Mouse (Mus musculus) stomach, embryonic 14.5 days (tissue): Measurements from ENCODE around the gene Isoc2a. TPM values are rescaled to one million over a fixed set of nuclear protein-coding genes. Genes with fewer than 3 reads are reported as not detected.
A peak's percentile ranks its signal among the peaks of the same experiment; 100 is the strongest.

Experiments
- ATAC-seq: fragments of 200-750 bp; cut with Nextera tagmentation; 2 replicates; pipeline ENCODE4 v1.8.0; 2017; ENCODE audit warnings: low read depth, moderate TSS enrichment; ENCODE audit not compliant: insufficient number of reproducible peaks, insufficient read depth, low FRiP score
- H3K27ac ChIP-seq: fragments of 300-500 bp; sonication (generic); 2 replicates; pipeline ENCODE4 v1.5.1; 2014; ENCODE audit warnings: mild to moderate bottlenecking, low read length, moderate library complexity, mixed read lengths
- H3K27me3 ChIP-seq: fragments of 300-500 bp; sonication (generic); 2 replicates; pipeline ENCODE4 v1.6.1; 2014; ENCODE audit warnings: low read length, control low read depth, mixed read lengths; ENCODE audit not compliant: control insufficient read depth, insufficient read depth
- H3K36me3 ChIP-seq: fragments of 300-500 bp; sonication (generic); 2 replicates; pipeline ENCODE4 v1.6.1; 2014; ENCODE audit warnings: mild to moderate bottlenecking, control low read depth, low read length, moderate library complexity, mixed read lengths; ENCODE audit not compliant: control insufficient read depth, insufficient read depth
- H3K4me1 ChIP-seq: fragments of 300-500 bp; sonication (generic); 2 replicates; pipeline ENCODE4 v1.6.1; 2014; ENCODE audit warnings: low read length, control low read depth, mixed read lengths; ENCODE audit not compliant: control insufficient read depth, insufficient read depth
- H3K4me2 ChIP-seq: fragments of 300-500 bp; sonication (generic); replicated peaks from 2 replicates; pipeline ENCODE4 v1.6.1; 2014; ENCODE audit warnings: low read depth, low read length, control low read depth
- H3K4me3 ChIP-seq: fragments of 300-500 bp; sonication (generic); 2 replicates; pipeline ENCODE4 v1.5.1; 2014; ENCODE audit warnings: low read depth, low read length, control low read depth
- H3K9ac ChIP-seq: fragments of 300-500 bp; sonication (generic); replicated peaks from 2 replicates; pipeline ENCODE4 v1.6.1; 2014; ENCODE audit warnings: low read depth, mild to moderate bottlenecking, control low read depth, low read length, moderate library complexity, mixed read lengths
- H3K9me3 ChIP-seq: fragments of 300-500 bp; sonication (generic); 2 replicates; pipeline ENCODE4 v1.6.1; 2016; ENCODE audit warnings: low read depth, low read length, control low read depth; ENCODE audit not compliant: control insufficient read depth
- WGBS: fragments of 180-500 bp; shearing (Covaris S2); extraction: QIAGEN DNeasy Blood & Tissue Kit; methylation state at CpG from one replicate; pipeline ENCODE4 v1.1.7; 2014; 5-methylcytosine and 5-hydroxymethylcytosine counted together
- polyA plus RNA-seq: library from polyadenylated mRNA; unstranded; fragments of >200 nt; fragmentation: Nextera tagmentation; extraction: Ambion mirVana; gene quantifications from 2 replicates; pipeline ENCODE4 v1.2.1, GENCODE M21; 2014

The Isoc2a gene
- polyA plus RNA-seq, 1 experiment from 2014 or later: 0.98 TPM

GRCm38 (mm10) chr7:4917494-4917893 lies 40.5 kb downstream of the Isoc2a start:
- Histone ChIP-seq H3K27me3 (no peaks in the 10 kb centered on the region), H3K4me3 (no peak overlapping the region), H3K9me3 (no peaks in the 10 kb centered on the region), H3K36me3 (peaks cover 28% of the 10 kb centered on the region), H3K4me2 (no peak overlapping the region), H3K27ac (no peak overlapping the region), H3K9ac (no peak overlapping the region), H3K4me1 (peaks cover 16% of the 10 kb centered on the region)
- WGBS: 86% methylated on average over 2 of the region's 2 CpGs
- ATAC-seq: no peak

GRCm38 (mm10) chr7:4918681-4919080 lies 41.7 kb downstream of the Isoc2a start:
- no peak overlapping the region for H3K9ac ChIP-seq
- 94% methylated on average over 15 of the region's 15 CpGs for WGBS
- no peak for ATAC-seq
- no peak overlapping the region for H3K27ac ChIP-seq
- H3K27me3 ChIP-seq: no peaks in the 10 kb centered on the region
- no peak overlapping the region for H3K4me3 ChIP-seq
- no peaks in the 10 kb centered on the region for H3K9me3 ChIP-seq
- peaks cover 28% of the 10 kb centered on the region for H3K4me1 ChIP-seq
- H3K36me3 ChIP-seq: peaks cover 28% of the 10 kb centered on the region
- H3K4me2 ChIP-seq: no peak overlapping the region

GRCm38 (mm10) chr7:4919096-4919495 lies 42.1 kb downstream of the Isoc2a start:
- no peaks in the 10 kb centered on the region for H3K9me3 ChIP-seq
- peaks cover 28% of the 10 kb centered on the region for H3K36me3 ChIP-seq
- H3K9ac ChIP-seq: no peak overlapping the region
- no peak overlapping the region for H3K27ac ChIP-seq
- H3K4me1 ChIP-seq: peaks cover 32% of the 10 kb centered on the region
- no peak for ATAC-seq
- no peak overlapping the region for H3K4me3 ChIP-seq
- no peaks in the 10 kb centered on the region for H3K27me3 ChIP-seq
- 85% methylated on average over 21 of the region's 21 CpGs for WGBS
- H3K4me2 ChIP-seq: no peak overlapping the region

- peaks cover 39% of the 10 kb centered on the region for H3K4me1 ChIP-seq
- ATAC-seq: no peak
- no peaks in the 10 kb centered on the region for H3K27me3 ChIP-seq
- H3K36me3 ChIP-seq: peaks cover 28% of the 10 kb centered on the region
- no peak overlapping the region for H3K4me3 ChIP-seq
- 90% methylated on average over 21 of the region's 21 CpGs for WGBS
- H3K9ac ChIP-seq: no peak overlapping the region
- no peak overlapping the region for H3K27ac ChIP-seq
- H3K9me3 ChIP-seq: no peaks in the 10 kb centered on the region
- H3K4me2 ChIP-seq: no peak overlapping the region
Observed at GRCm38 (mm10) chr7:4919971-4920370, 43.0 kb downstream of the Isoc2a start.

- H3K4me3 ChIP-seq: no peak overlapping the region
- H3K36me3 ChIP-seq: peaks cover 28% of the 10 kb centered on the region
- ATAC-seq: no peak
- H3K4me2 ChIP-seq: no peak overlapping the region
- H3K4me1 ChIP-seq: peaks cover 41% of the 10 kb centered on the region
- no peak overlapping the region for H3K9ac ChIP-seq
- no peaks in the 10 kb centered on the region for H3K27me3 ChIP-seq
- no peaks in the 10 kb centered on the region for H3K9me3 ChIP-seq
- 0 out of 2 replicates have a peak overlapping the region, but pooled peaks have one; percentile 2 for H3K27ac ChIP-seq
- WGBS: 88% methylated on average over 17 of the region's 19 CpGs
Observed at GRCm38 (mm10) chr7:4920496-4920895, 43.5 kb downstream of the Isoc2a start.

- 67% methylated on average over 23 of the region's 23 CpGs for WGBS
- no peak overlapping the region for H3K9ac ChIP-seq
- peaks cover 28% of the 10 kb centered on the region for H3K36me3 ChIP-seq
- H3K27ac ChIP-seq: 0 out of 2 replicates have a peak overlapping the region, but pooled peaks have one; percentile 2
- no peaks in the 10 kb centered on the region for H3K9me3 ChIP-seq
- ATAC-seq: no peak
- H3K4me2 ChIP-seq: no peak overlapping the region
- no peaks in the 10 kb centered on the region for H3K27me3 ChIP-seq
- H3K4me3 ChIP-seq: no peak overlapping the region
- H3K4me1 ChIP-seq: peaks cover 45% of the 10 kb centered on the region
Observed at GRCm38 (mm10) chr7:4920976-4921823, 44.2 kb downstream of the Isoc2a start.

GRCm38 (mm10) chr7:4921824-4922482 lies 45.0 kb downstream of the Isoc2a start, which contains the start of gene Nat14:
Gene Nat14, plus strand, starts transcription at chr7:4922028.
- H3K4me1 ChIP-seq: peaks cover 47% of the 10 kb centered on the region
- WGBS: 31% methylated on average over 8 of the region's 8 CpGs
- ATAC-seq: no peak
- peak within 1 kb of the TSS; percentile 25 for H3K4me3 ChIP-seq
- H3K9ac ChIP-seq: no peak within 1 kb of the TSS; the same call in 1 of the 2 replicates
- peak within 1 kb of the TSS; percentile 64 for H3K27ac ChIP-seq
- peaks cover 28% of the 10 kb centered on the region for H3K36me3 ChIP-seq
- no peaks in the 10 kb centered on the region for H3K9me3 ChIP-seq
- H3K4me2 ChIP-seq: peak within 1 kb of the TSS; percentile 66
- H3K27me3 ChIP-seq: no peaks in the 10 kb centered on the region

GRCm38 (mm10) chr7:4922508-4922907 lies 45.6 kb downstream of the Isoc2a start:
- under 1% methylated on average over 14 of the region's 14 CpGs for WGBS
- Histone ChIP-seq H3K27ac (peak overlapping the region; percentile 64), H3K9ac (no peak overlapping the region; the same call in 1 of the 2 replicates), H3K9me3 (no peaks in the 10 kb centered on the region), H3K4me3 (peak overlapping the region; percentile 25), H3K27me3 (no peaks in the 10 kb centered on the region), H3K4me2 (peak overlapping the region; percentile 66), H3K4me1 (peaks cover 47% of the 10 kb centered on the region), H3K36me3 (peaks cover 28% of the 10 kb centered on the region)
- peak; percentile 23; the same call in 1 of the 2 replicates for ATAC-seq
